Mouse (Mus musculus) heart, postnatal 0 days (tissue): ENCODE measurements around the gene Gart.

Source experiments
- CTCF ChIP-seq: IDR thresholded peaks from 2 replicates; pipeline ENCODE4 v1.5.1; 2016; ENCODE audit warnings: antibody characterized with exemption, control low read depth, low read depth
- EP300 ChIP-seq: IDR thresholded peaks from 2 replicates; pipeline ENCODE4 v1.6.1; 2016; ENCODE audit warnings: antibody characterized with exemption, low read depth

DNA sequence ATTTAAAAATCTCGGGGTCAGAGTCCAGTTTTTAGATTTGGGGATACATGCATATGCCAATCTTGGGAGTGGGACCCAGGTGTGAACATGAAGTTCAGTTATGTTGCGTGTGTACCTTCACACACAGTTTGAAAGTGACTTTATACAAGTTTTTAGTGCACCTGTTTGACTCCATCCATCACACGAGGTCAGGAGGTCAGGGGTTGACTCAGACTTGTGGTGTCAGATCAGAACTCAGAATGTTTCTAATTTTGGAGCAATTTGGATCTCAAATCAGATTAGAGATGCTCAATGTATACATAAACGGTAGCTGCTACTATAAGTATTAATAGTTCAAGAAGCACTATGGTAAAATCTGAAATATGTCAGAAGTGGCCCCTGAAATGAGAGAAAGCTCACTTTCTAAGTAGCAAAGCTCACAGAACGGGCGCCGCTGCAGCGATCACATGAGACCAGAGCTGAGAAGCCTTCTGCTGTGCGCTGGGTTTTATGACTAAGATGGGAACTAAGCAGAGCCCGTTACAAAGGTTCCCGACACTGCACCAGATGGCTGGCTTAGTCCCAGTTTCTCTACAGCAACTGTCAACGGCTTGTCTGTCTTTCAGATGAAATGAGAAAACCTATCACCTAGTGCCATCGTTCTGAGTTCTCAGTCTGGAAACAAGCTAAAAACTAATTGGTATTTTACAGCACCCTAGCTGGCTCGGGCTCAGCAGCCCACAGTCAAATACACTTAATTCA, 67.6 kb downstream of the Gart start:
- TF ChIP-seq CTCF, result no peak
- no peak for TF ChIP-seq EP300
